Mouse (Mus musculus) heart, postnatal 0 days (tissue): Measurements from ENCODE around the gene Rbl2.

Experiments
- CTCF ChIP-seq: IDR thresholded peaks from 2 replicates; pipeline ENCODE4 v1.5.1; 2016; ENCODE audit warnings: antibody characterized with exemption, control low read depth, low read depth
- EP300 ChIP-seq: IDR thresholded peaks from 2 replicates; pipeline ENCODE4 v1.6.1; 2016; ENCODE audit warnings: antibody characterized with exemption, low read depth

- no peak for TF ChIP-seq EP300
- no peak for TF ChIP-seq CTCF
These were observed 71.0 kb downstream of the Rbl2 start for GRCm38 (mm10) chr8:91140828-91141227.
